Mouse (Mus musculus) olfactory bulb, adult 2 months (tissue): Measurements from ENCODE around the gene Ankrd12.

Experiments
- CTCF ChIP-seq: fragments of 200-500 bp; IDR thresholded peaks from 2 replicates; pipeline ENCODE4 v1.5.1; 2012; ENCODE audit warnings: low read depth, mild to moderate bottlenecking, low read length, moderate library complexity; ENCODE audit not compliant: insufficient read depth
- POLR2A ChIP-seq: fragments of 200-500 bp; IDR thresholded peaks from 2 replicates; pipeline ENCODE4 v1.6.1; 2012; ENCODE audit warnings: mild to moderate bottlenecking, low read depth, low read length, moderate library complexity; ENCODE audit not compliant: insufficient read depth

- no peak for TF ChIP-seq POLR2A
- TF ChIP-seq CTCF: no peak
These were observed 1.1 kb downstream of the Ankrd12 start for GRCm38 (mm10) chr17:66075827-66076173.
